Mouse (Mus musculus) lung, postnatal 0 days (tissue): ENCODE results near the gene Tmprss6. TPM values are rescaled to one million over a fixed set of nuclear protein-coding genes. Genes with fewer than 3 reads are reported as not detected.

Source experiments
- ATAC-seq: fragments of 200-750 bp; cut with Nextera tagmentation; 2 replicates; pipeline ENCODE4 v1.8.0; 2017; ENCODE audit warnings: moderate library complexity
- DNase-seq: peaks from one replicate; pipeline ENCODE4 v3.0.0-alpha.2; 2016; ENCODE audit warnings: low spot score
- H3K27ac ChIP-seq: fragments of 300-500 bp; sonication (generic); 2 replicates; pipeline ENCODE4 v1.5.1; 2014; ENCODE audit warnings: antibody characterized with exemption, mild to moderate bottlenecking, low read length, mixed read lengths
- H3K27me3 ChIP-seq: fragments of 300-500 bp; sonication (generic); replicated peaks from 2 replicates; pipeline ENCODE4 v1.6.1; 2014; ENCODE audit warnings: low read length, mixed read lengths; ENCODE audit not compliant: insufficient read depth
- H3K36me3 ChIP-seq: fragments of 300-500 bp; sonication (generic); 2 replicates; pipeline ENCODE4 v1.6.1; 2014; ENCODE audit warnings: low read length, mixed read lengths; ENCODE audit not compliant: insufficient read depth
- H3K4me1 ChIP-seq: fragments of 300-500 bp; sonication (generic); 2 replicates; pipeline ENCODE4 v1.6.1; 2014; ENCODE audit warnings: antibody characterized with exemption, low read depth, low read length, mixed read lengths; ENCODE audit not compliant: insufficient read depth
- H3K4me2 ChIP-seq: fragments of 300-500 bp; sonication (generic); replicated peaks from 2 replicates; pipeline ENCODE4 v1.6.1; 2014; ENCODE audit warnings: low read depth, mild to moderate bottlenecking, low read length, moderate library complexity, mixed read lengths
- H3K4me3 ChIP-seq: fragments of 300-500 bp; sonication (generic); 2 replicates; pipeline ENCODE4 v1.5.1; 2014; ENCODE audit warnings: low read depth, low read length
- H3K9ac ChIP-seq: fragments of 300-500 bp; sonication (generic); replicated peaks from 2 replicates; pipeline ENCODE4 v1.6.1; 2014; ENCODE audit warnings: low read depth, mild to moderate bottlenecking
- H3K9me3 ChIP-seq: fragments of 300-500 bp; sonication (generic); 2 replicates; pipeline ENCODE4 v1.6.1; 2016; ENCODE audit warnings: low read length, mixed read lengths
- CTCF ChIP-seq: IDR thresholded peaks from 2 replicates; pipeline ENCODE4 v1.5.1; 2016; ENCODE audit warnings: antibody characterized with exemption, mild to moderate bottlenecking
- EP300 ChIP-seq: IDR thresholded peaks from 2 replicates; pipeline ENCODE4 v1.6.1; 2016; ENCODE audit warnings: antibody characterized with exemption, mild to moderate bottlenecking, control low read depth
- WGBS: fragments of 180-500 bp; shearing (Covaris S2); extraction: QIAGEN DNeasy Blood & Tissue Kit; methylation state at CpG from one replicate; pipeline ENCODE4 v1.1.7; 2014; 5-methylcytosine and 5-hydroxymethylcytosine counted together
- polyA plus RNA-seq: library from polyadenylated mRNA; unstranded; fragments of >200 nt; fragmentation: Nextera tagmentation; extraction: Ambion mirVana; gene quantifications from 2 replicates; pipeline ENCODE4 v1.2.1, GENCODE M21; 2015

Gene Tmprss6
- polyA plus RNA-seq, 1 experiment from 2014 or later, result 0.23 TPM

- TF ChIP-seq EP300 (no peak), CTCF (no peak)
- H3K36me3 ChIP-seq, result no peaks in the 10 kb centered on the region
- 26% methylated on average over 3 of the region's 3 CpGs for whole genome bisulfite sequencing
- H3K27me3 ChIP-seq, result no peaks in the 10 kb centered on the region
- H3K4me2 ChIP-seq, result peak overlapping the region; percentile 80
- 0 out of 2 replicates have a peak overlapping the region, but pooled peaks have one; percentile 12 for H3K9ac ChIP-seq
- H3K27ac ChIP-seq, result peak overlapping the region; percentile 98
- no peak overlapping the region for H3K4me3 ChIP-seq
- ATAC-seq (no peak), DNase-seq (no peak)
- no peaks in the 10 kb centered on the region for H3K9me3 ChIP-seq
- H3K4me1 ChIP-seq, result peaks cover 39% of the 10 kb centered on the region
These were observed 65.1 kb downstream of the Tmprss6 start for GRCm38 (mm10) chr15:78403301-78403741.

DNA sequence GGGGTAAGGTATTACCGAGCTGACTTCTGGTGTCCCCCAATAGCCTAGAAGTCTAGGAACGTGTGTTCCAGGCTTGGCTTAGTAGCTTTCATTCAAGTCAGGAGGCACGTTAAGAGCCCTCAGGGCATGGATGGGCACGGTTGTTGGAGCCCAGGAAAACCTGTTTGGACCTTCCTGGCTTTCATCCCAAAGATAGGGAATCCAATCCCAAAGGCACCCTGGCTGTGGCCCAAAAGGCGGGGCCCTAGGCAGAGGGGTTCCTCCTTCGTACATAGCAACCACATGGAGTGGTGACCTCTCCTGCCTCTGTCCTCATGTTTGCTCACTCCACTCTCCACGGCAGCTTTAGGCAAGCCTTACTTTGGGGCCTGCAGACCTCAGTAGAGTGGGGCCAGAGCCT, 66.0 kb downstream of the Tmprss6 start:
- WGBS, result 43% methylated on average over 7 of the region's 7 CpGs
- Histone ChIP-seq H3K9me3 (no peaks in the 10 kb centered on the region), H3K27ac (peak overlapping the region; percentile 98), H3K4me3 (no peak overlapping the region), H3K4me1 (peaks cover 33% of the 10 kb centered on the region), H3K4me2 (peak overlapping the region; percentile 80), H3K27me3 (no peaks in the 10 kb centered on the region), H3K9ac (no peak overlapping the region), H3K36me3 (no peaks in the 10 kb centered on the region)
- TF ChIP-seq CTCF, result no peak
- TF ChIP-seq EP300, result peak; percentile 72
- peak; percentile 56 for ATAC-seq
- peak; percentile 94 for DNase-seq

- H3K4me1 ChIP-seq, result peaks cover 28% of the 10 kb centered on the region
- ATAC-seq, result peak; percentile 4; the same call in 1 of the 2 replicates
- no peaks in the 10 kb centered on the region for H3K36me3 ChIP-seq
- WGBS, result 19% methylated on average over 4 of the region's 4 CpGs
- peak overlapping the region; percentile 28 for H3K4me2 ChIP-seq
- TF ChIP-seq CTCF, result no peak
- TF ChIP-seq EP300, result no peak
- H3K27ac ChIP-seq, result peak overlapping the region; percentile 98
- DNase-seq, result peak; percentile 70
- H3K9ac ChIP-seq, result no peak overlapping the region
- H3K27me3 ChIP-seq, result no peaks in the 10 kb centered on the region
- no peaks in the 10 kb centered on the region for H3K9me3 ChIP-seq
- H3K4me3 ChIP-seq, result no peak overlapping the region
These were observed 66.5 kb downstream of the Tmprss6 start for GRCm38 (mm10) chr15:78401921-78402320.

DNA sequence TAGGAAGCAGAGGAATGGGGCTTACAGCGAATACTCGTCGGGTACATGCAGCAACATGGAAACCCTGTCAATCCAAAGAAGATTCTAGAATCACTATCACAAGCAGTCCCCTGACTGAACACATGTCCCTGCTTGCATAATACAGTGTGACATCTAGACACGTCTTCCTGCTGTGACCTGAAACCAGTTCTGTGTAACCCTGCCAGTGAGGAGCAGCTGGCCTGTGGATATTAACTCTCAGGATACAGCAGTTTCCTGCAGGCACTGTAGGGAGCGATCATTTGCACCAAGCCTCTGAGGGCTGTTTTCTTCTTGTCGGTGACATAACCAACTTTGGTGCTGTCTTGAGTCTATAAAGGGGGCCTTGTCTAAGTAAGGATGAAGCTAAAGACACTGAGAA, 67.1 kb downstream of the Tmprss6 start:
- no peak for TF ChIP-seq EP300
- TF ChIP-seq CTCF, result peak; percentile 20
- H3K36me3 ChIP-seq, result no peaks in the 10 kb centered on the region
- H3K4me3 ChIP-seq, result no peak overlapping the region
- 41% methylated on average over 6 of the region's 6 CpGs for WGBS
- H3K4me1 ChIP-seq, result peaks cover 28% of the 10 kb centered on the region
- peak overlapping the region; percentile 98 for H3K27ac ChIP-seq
- DNase-seq (peak; percentile 66), ATAC-seq (no peak)
- H3K27me3 ChIP-seq, result no peaks in the 10 kb centered on the region
- no peaks in the 10 kb centered on the region for H3K9me3 ChIP-seq
- peak overlapping the region; percentile 28 for H3K4me2 ChIP-seq
- no peak overlapping the region for H3K9ac ChIP-seq

DNA sequence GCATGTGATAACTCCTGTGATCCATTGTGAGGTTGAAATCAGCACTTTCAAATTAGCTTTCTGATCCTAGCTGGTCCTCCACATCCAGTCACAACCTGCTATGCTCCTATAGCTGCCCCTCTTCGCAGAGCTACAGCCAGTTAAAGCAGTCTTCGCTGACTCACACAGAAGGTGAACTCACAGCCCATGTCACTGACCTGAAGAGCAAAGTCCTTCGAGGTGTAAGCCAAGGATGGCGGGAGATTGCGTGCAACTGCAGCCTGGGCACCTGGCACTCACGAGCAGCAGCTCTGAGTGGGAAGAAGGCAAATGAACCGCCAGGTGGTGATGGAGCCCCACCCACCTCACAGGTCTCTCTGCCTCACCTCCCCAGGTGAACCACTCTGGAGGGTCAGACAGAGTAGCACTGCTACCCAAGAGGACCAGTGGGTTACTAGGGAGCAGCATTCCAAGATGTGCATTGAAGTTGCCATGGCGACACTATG, 72.9 kb downstream of the Tmprss6 start, which contains the start of gene Tex33:
Tex33 (minus strand) TSS at position 435 of the 485 bp plus-strand sequence.
- H3K4me1 ChIP-seq, result no peaks in the 10 kb centered on the region
- no peak for TF ChIP-seq EP300
- no peak for TF ChIP-seq CTCF
- 0 out of 2 replicates have a peak, but pooled peaks have one; percentile 30 for ATAC-seq
- no peak within 1 kb of the TSS for H3K4me3 ChIP-seq
- H3K27me3 ChIP-seq, result no peaks in the 10 kb centered on the region
- no peak within 1 kb of the TSS for H3K27ac ChIP-seq
- no peak within 1 kb of the TSS for H3K9ac ChIP-seq
- WGBS, result 76% methylated on average over 8 of the region's 8 CpGs
- no peak for DNase-seq
- H3K4me2 ChIP-seq, result no peak within 1 kb of the TSS
- H3K36me3 ChIP-seq, result no peaks in the 10 kb centered on the region
- H3K9me3 ChIP-seq, result no peaks in the 10 kb centered on the region

DNA sequence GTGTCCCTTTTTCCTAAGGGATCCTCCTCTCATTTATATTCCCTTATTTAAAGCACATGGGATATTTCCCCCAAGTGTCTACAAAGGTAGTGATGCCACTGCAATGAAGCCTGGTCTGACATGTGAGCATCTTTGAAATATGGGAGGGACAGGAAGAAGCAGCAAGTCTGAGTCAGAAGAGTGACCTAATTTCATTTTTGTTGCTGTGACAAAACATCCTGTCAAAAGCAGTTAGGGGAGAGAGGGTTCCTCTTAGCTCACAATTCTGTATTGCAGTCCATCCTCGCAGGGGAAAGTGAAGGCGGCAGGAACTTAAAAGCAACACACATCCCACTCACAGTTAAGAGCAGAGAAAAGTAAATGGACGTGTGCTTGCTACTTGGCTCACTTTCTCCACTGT, 77.6 kb downstream of the Tmprss6 start:
- Histone ChIP-seq H3K9me3 (no peaks in the 10 kb centered on the region), H3K36me3 (no peaks in the 10 kb centered on the region), H3K27me3 (no peaks in the 10 kb centered on the region), H3K9ac (no peak overlapping the region), H3K27ac (no peak overlapping the region), H3K4me1 (no peaks in the 10 kb centered on the region), H3K4me2 (no peak overlapping the region), H3K4me3 (no peak overlapping the region)
- ATAC-seq, result no peak
- 72% methylated on average over 3 of the region's 3 CpGs for WGBS
- no peak for DNase-seq
- TF ChIP-seq CTCF (no peak), EP300 (no peak)

Other genes with a start within 250 kb of the Tmprss6 start
- gene Ncf4, start 223.8 kb downstream of the Tmprss6 start, polyA plus RNA-seq, result 12.6 and 13.4 TPM in 2 replicates
- 0.84 and 0.95 TPM in 2 replicates for gene Csf2rb2, start 162.9 kb downstream of the Tmprss6 start, polyA plus RNA-seq
- gene Csf2rb, start 142.9 kb downstream of the Tmprss6 start, polyA plus RNA-seq, result 7.8 and 8.7 TPM in 2 replicates
- not detected in 2 replicates for gene Tex33, start 72.7 kb downstream of the Tmprss6 start, polyA plus RNA-seq
- gene Tst, start 62.7 kb downstream of the Tmprss6 start, polyA plus RNA-seq, result 160 and 171 TPM in 2 replicates
- 4.1 TPM in 2 replicates for gene Mpst, start 62.2 kb downstream of the Tmprss6 start, polyA plus RNA-seq
- gene Kctd17, start 40.1 kb downstream of the Tmprss6 start, polyA plus RNA-seq, result 23.4 and 27.4 TPM in 2 replicates
- gene Il2rb, start 26.6 kb upstream of the Tmprss6 start, polyA plus RNA-seq, result 0.63 and 0.67 TPM in 2 replicates
- 19.1 and 21.5 TPM in 2 replicates for gene C1qtnf6, start 62.8 kb upstream of the Tmprss6 start, polyA plus RNA-seq
- gene Sstr3, start 76.1 kb upstream of the Tmprss6 start, polyA plus RNA-seq, result 0.06 and 0.10 TPM in 2 replicates
- 29.7 and 32.1 TPM in 2 replicates for gene Rac2, start 104.1 kb upstream of the Tmprss6 start, polyA plus RNA-seq
- gene Cyth4, start 128.4 kb upstream of the Tmprss6 start, polyA plus RNA-seq, result 14.5 and 16.1 TPM in 2 replicates